Mouse (Mus musculus): ENCODE measurements around the gene Hgfac. TPM values are rescaled to one million over a fixed set of nuclear protein-coding genes. Genes with fewer than 3 reads are reported as not detected.

Hgfac gene
- polyA plus RNA-seq, 1 experiment = 12.9 TPM

DNA sequence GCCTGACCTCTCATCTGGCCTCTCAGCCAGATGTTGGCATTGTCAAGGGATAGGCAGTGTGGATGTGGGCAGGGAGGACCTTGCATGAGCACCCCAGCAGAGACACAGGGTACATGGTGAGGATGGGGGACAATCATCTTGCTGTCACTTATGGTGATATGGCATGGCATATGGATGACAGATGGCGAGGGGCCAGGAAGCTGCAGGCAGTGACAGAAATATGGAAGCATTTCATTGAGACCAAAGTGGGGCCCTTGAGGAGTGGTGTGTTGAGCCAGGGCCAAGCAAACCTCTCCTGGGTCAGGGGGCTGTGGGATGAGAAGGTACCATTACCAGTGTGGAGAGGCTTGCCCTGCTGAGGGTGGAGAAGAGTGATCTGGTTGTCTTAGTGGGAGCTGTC lies 35.1 kb downstream of the Hgfac start:
- WGBS = 94% methylated on average over 1 of the region's 1 CpGs
- no peak for DNase-seq
- TF ChIP-seq CTCF (IDR thresholded peaks at IDR 0.05; ENCODE audit: insufficient read depth, low read length) = no peak
- no peak for TF ChIP-seq POLR2A (IDR thresholded peaks at IDR 0.05; ENCODE audit: borderline replicate concordance, extremely low read depth, low read depth, low read length)

DNA sequence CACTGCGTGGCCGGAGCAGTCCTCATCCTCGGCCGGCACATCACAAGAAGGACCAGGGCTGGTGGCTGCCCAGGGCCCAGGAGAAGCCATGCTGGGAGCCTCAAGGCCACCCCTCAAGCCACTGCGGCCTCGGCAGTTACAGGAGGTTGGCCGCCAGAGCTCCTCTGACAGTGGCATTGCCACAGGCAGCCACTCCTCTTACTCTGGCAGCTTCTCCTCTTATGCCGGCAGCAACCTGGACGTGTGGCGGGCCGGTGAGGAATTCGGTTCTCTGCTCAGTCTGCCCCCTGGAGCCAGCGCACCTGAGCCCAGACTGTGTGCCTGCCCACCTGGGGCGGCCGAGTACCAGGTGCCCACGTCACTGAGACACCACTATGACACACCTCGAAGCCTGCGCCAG lies 37.8 kb downstream of the Hgfac start:
- H3K4me3 ChIP-seq (replicated peaks; ENCODE audit: extremely low read depth, low read depth, low read length) = no peak overlapping the region
- WGBS = 49% methylated on average over 18 of the region's 18 CpGs
- no peak for TF ChIP-seq CTCF (IDR thresholded peaks at IDR 0.05; ENCODE audit: insufficient read depth, low read length)
- no peak for TF ChIP-seq POLR2A (IDR thresholded peaks at IDR 0.05; ENCODE audit: borderline replicate concordance, extremely low read depth, low read depth, low read length)

More for the DNA sequence above, 35.1 kb downstream of the Hgfac start:
- Histone ChIP-seq H3K4me1 (ENCODE audit: control insufficient read depth, insufficient read depth, low read length) (no peaks in the 10 kb centered on the region), H3K4me3 (replicated peaks; ENCODE audit: extremely low read depth, low read depth, low read length) (no peak overlapping the region)

DNA sequence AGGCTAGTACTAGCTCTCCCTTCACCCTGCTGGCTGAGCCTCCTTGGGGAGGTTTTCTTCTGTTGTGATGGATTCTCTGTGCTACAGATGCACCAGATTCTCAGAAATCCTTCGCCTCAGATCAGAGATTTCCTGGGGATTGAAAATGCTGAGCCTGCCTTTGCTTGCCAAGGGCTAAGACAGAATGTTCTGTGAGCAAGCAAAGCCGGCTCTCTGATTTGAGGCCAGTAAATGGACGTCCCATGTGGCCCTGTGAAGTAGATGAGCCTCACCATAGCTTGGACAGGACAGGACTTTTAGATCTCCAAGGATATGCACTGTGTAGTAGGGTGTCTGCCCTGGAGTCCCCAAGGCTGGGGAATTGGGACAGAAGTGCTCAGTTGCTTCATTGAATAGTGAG lies 43.6 kb downstream of the Hgfac start:
- TF ChIP-seq POLR2A (IDR thresholded peaks at IDR 0.05; ENCODE audit: borderline replicate concordance, extremely low read depth, low read depth, low read length) (no peak), CTCF (IDR thresholded peaks at IDR 0.05; ENCODE audit: insufficient read depth, low read length) (no peak)
- WGBS = 68% methylated on average over 3 of the region's 3 CpGs
- Histone ChIP-seq H3K4me1 (ENCODE audit: control insufficient read depth, insufficient read depth, low read length) (no peaks in the 10 kb centered on the region), H3K4me3 (replicated peaks; ENCODE audit: extremely low read depth, low read depth, low read length) (no peak overlapping the region)
- no peak for DNase-seq

More for the DNA sequence above, 37.8 kb downstream of the Hgfac start:
- H3K4me1 ChIP-seq (ENCODE audit: control insufficient read depth, insufficient read depth, low read length) = no peaks in the 10 kb centered on the region
- DNase-seq = no peak

DNA sequence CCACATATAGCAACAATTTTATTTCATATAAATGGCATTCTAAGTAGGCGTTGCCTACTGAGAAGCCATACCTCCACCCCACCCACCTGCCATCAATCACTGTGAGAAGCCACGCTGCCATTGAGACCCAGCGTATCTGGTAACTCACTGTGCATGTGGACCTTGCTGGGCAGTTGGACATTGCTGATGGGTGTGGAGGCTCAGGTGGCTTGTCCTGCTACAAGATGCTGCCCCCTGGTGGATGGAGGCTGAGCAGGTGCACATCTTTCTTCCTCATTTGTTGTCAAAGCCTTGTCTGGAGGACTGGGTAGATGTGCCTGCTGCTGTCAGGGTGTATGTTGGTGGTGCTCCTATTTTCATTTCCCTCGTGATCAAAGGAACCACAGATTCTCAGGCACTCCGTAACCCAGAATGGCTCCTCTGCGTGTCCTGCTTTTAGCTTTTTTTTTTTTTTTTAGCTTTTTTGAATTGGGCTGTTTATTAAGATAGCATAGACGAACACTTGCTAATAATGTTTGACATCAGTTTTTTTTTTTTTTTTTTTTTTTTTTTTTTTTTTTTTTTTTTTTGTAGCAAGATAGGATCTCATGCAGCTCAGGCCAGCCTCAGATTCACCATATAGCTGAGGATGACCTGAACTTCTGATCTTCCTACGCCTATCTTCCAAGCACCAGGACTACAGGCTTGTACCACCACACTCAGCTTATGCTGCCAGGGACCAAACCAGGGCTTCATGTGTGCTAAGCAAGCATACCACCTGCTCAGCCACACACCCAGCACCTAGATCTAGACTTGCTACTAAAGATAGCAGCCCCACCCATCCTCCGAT lies 47.7 kb downstream of the Hgfac start:
- TF ChIP-seq POLR2A (IDR thresholded peaks at IDR 0.05; ENCODE audit: borderline replicate concordance, extremely low read depth, low read depth, low read length) = no peak
- TF ChIP-seq CTCF (IDR thresholded peaks at IDR 0.05; ENCODE audit: insufficient read depth, low read length) = peak; percentile 82
- no peaks in the 10 kb centered on the region for H3K4me1 ChIP-seq (ENCODE audit: control insufficient read depth, insufficient read depth, low read length)
- WGBS = 65% methylated on average over 9 of the region's 9 CpGs
- no peak overlapping the region for H3K4me3 ChIP-seq (replicated peaks; ENCODE audit: extremely low read depth, low read depth, low read length)
- peak; percentile 46 for DNase-seq

DNA sequence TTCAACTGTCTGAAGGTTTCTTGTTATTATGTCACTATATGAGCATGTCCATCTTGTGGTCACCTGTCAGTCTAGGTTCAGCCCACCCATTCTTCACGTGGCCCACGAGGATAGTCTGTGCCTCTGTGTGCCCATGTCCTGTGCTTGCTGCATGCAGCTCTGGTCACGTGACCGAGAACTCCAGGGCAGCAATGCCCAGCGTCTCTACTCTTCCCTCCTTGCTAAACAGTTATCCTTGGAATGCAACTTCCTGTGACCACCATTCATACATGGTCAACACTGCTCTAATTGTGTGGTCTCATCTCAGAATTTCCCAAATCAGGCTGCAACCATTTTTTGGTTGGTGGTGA lies 48.3 kb downstream of the Hgfac start:
- TF ChIP-seq POLR2A (IDR thresholded peaks at IDR 0.05; ENCODE audit: borderline replicate concordance, extremely low read depth, low read depth, low read length) (no peak), CTCF (IDR thresholded peaks at IDR 0.05; ENCODE audit: insufficient read depth, low read length) (no peak)
- no peaks in the 10 kb centered on the region for H3K4me1 ChIP-seq (ENCODE audit: control insufficient read depth, insufficient read depth, low read length)
- DNase-seq = no peak
- WGBS = 71% methylated on average over 5 of the region's 5 CpGs
- H3K4me3 ChIP-seq (replicated peaks; ENCODE audit: extremely low read depth, low read depth, low read length) = no peak overlapping the region

DNA sequence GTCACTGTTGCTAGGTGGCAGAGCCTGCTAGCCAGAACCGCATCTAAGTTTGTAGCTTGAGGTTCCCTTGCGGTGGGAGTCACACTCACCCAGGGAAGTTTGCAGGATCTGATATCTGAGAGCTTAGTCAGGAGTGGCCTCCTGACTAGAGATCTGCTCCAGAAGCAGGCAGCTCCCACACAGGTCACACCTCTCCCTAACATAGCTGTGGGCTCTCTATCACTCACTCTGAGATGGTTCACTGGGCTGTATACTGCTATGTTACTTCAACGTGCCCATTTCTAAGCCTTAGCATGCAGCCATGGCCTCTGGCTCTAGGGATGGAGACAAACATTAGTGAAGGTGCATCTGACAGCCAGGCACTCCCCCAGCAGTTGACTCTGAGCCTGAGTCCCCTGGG lies 50.3 kb downstream of the Hgfac start:
- WGBS = 87% methylated on average over 3 of the region's 3 CpGs
- TF ChIP-seq POLR2A (IDR thresholded peaks at IDR 0.05; ENCODE audit: borderline replicate concordance, extremely low read depth, low read depth, low read length) (no peak), CTCF (IDR thresholded peaks at IDR 0.05; ENCODE audit: insufficient read depth, low read length) (no peak)
- H3K4me3 ChIP-seq (replicated peaks; ENCODE audit: extremely low read depth, low read depth, low read length) = no peak overlapping the region
- H3K4me1 ChIP-seq (ENCODE audit: control insufficient read depth, insufficient read depth, low read length) = no peaks in the 10 kb centered on the region
- DNase-seq = no peak

Other genes starting within 250 kb of the Hgfac start
- 3.1 and 3.7 TPM in 2 replicates for gene Msantd1, start 133.5 kb upstream of the Hgfac start, polyA plus RNA-seq (2012; rRNA removed)
- 125 and 161 TPM in 2 replicates for gene Rgs12, start 92.1 kb upstream of the Hgfac start, polyA plus RNA-seq (2012; rRNA removed)
- 1.9 and 2.3 TPM in 2 replicates for gene Dok7, start 15.3 kb downstream of the Hgfac start, polyA plus RNA-seq (2012; rRNA removed)
- 41.6 and 59.7 TPM in 2 replicates for gene Lrpap1, start 64.3 kb downstream of the Hgfac start, polyA plus RNA-seq (2012; rRNA removed)
- gene Adra2c, start 236.8 kb downstream of the Hgfac start, polyA plus RNA-seq (2012; rRNA removed) = 0.07 and 0.14 TPM in 2 replicates

All from lung, adult 2 months (tissue).